Mouse (Mus musculus): ENCODE measurements around the gene Pdzk1.

The Pdzk1 gene

DNA sequence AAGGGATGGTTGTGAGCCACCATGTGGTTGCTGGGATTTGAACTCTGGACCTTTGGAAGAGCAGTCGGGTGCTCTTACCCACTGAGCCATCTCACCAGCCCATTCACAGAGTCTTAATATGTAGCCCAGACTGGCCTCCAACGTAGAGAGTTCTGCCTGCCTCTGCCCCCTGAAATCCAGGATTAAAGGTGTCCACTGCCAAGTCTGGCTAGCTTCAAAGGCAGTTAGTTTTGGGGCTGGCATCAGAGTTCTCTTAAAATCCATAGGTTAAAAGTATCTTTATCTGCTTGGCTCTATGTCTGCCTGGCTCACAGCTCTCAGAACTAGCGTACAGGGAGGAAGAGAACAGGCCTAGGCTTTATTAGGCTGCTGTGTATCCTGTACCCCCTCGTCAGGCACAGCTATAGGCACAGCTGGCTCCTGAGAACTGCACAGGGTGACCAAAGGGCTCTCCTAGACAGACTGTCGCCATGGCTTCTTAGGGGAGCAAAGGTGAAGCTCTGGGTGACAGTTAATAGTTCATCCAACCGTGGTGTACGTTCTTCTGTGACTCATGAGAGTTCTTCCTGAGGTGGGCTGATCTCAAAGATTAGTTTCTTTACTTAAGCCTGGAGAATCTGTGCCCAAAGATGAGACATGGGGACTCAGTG lies 10.0 kb downstream of the Pdzk1 start:
- no peak for DNase-seq

DNA sequence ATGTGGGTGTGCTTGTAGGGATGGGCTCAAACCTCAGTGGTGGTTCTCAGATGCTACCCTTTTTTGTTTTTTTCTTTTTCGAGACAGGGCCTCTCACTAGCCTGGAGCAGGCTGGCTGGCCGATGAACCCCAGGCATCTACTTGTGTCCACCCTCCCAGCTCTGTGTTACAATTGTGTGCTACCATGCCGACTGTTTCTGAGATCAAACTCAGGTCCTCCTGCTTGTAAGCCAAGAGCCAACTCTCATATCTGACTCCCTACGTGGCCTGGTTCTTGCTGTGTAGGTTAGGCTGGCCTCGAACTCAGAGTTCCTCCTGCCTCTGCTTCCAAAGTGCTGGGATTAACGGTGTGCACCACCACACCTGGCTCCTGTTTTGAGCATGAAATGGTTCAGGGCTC lies 16.1 kb downstream of the Pdzk1 start:
- no peak for DNase-seq

DNA sequence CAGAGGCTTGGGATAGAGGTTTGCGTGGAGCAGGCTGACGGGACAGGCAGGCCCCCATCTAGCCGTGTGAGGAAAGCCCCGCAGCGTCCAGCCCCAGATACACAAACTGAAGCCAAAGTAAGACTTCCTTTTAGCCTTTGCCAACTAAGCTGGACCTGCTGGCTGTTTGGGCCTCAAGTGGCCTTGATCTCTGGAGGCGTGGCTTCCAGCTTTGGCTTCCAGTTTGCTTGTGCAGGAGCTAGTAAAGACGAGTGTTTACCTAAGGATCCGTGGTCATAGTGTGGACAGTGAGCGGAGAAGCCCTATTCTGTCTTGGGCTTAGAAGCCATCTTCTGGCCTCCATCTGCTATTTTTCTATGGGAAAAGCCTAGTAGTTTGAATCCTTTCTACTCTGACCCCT lies 16.7 kb downstream of the Pdzk1 start:
- no peak for DNase-seq

DNA sequence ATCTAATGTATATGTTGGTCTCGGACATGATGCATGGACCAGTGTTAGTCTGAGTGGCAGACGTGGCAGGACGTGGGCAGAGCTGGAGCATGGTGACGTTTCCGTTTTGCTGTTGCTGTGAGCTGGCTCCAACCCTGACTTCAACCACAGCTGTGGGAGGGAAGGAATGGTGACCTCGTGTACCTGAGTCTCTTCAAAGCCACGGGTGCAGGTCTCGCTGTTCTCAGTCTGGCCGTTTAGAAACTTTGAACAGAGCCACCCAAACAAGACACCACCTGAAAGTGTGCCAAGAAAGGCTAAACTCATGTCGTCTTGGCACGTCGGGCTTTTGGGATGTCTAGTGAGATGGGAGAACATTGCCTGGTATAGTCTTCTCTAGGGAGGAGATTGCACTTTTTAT lies 17.9 kb downstream of the Pdzk1 start:
- DNase-seq: no peak

DNA sequence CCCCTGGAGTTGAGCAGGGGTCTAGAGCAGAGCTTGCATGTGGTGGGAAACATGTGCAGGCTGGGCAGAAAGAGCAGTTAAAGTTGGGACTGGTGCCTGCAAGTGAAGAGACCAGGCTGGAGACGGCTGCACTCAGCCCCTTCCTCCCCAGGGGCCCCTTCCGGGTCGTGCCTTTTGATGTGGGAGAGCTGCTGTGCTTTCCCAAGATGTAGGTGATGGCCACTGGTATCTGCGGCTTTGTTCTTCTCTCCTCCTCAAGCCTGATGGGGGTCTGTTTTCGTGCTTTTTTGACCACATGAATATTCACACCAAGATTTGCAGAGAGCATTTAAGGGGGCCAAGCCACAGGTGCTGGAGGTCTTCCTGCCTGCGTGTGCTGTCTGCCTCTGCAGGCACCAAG lies 18.6 kb downstream of the Pdzk1 start:
- DNase-seq: no peak

DNA sequence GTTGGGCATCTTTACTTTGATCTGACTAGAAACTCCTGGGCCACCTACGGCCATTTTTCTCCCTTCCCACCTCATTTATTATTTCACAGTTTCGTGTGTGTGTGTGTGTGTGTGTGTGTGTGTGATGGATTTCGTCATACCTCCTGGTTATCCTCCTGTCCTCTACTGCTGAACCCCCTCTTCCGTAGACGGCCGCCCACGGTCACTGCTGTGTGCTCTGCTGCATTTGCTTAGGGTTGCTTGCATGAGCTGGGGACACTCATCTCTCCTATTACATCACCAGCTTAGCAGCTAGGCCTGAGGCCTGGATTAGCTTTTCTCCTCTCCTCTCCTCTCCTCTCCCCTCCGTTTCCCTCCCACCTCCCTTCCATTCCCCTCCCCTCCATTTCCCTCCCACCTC lies 19.4 kb downstream of the Pdzk1 start:
- DNase-seq: no peak

DNA sequence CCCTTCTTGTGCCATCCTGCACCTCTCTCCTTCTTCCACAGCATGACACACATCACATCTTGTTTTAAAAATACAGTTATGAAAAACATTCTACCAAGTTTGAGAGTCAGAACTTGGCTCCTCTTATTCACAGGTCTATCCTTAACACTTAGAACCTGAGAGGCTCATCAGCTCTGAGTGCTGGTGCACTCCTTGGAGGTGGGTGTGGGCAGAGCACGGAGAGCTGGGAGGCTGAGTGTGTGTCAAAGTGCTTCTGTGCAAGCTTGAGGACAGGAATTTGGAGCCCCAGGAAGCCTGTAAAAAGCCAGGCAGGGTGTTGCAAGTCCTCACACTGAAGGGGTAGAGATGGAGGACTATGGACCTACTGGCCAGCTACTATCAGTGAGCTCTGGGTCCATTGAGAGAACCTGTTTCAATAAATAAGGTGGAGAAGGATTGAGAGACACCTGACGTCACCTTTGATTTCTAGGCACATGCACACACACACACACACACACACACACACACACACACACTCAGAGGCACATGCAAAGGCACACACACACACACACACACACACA lies 20.2 kb downstream of the Pdzk1 start:
- no peak for DNase-seq

DNA sequence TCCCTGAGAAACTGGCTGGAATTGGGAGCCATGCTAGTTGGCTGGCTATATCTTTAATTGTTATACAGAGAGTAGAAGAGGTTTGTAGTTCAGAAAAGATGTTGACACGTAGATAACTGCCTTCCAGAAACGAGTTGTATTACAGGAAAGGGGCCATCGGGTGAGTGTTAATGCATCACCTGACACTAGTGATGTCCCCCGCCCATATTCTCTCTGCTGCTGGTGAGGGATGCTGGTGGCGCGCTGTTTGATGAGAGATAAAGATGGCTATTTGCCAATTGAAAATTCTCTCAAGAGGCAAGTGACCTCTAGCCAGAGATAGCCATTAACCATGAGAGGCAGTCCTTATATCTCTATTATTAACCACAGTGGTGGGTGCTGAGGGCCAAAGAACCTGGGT lies 23.5 kb downstream of the Pdzk1 start:
- DNase-seq: no peak

DNA sequence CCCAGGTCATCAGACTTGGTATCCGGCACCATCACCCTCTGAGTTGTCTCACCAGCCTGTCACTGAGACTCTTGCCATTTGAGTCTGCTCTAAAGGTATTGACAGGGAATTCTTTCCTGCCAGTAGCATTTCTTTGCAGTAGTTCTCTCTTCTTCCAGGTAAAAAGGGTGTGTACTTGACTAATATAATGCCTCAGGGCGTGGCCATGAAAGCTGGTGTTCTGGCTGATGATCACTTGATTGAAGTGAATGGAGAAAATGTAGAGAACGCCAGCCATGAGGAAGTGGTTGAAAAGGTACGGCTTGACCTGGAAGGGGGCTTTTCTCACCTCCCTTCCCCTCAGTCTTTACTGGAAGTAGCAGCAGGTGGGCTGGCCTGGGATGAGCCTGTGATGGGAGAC lies 25.3 kb downstream of the Pdzk1 start:
- DNase-seq: no peak

DNA sequence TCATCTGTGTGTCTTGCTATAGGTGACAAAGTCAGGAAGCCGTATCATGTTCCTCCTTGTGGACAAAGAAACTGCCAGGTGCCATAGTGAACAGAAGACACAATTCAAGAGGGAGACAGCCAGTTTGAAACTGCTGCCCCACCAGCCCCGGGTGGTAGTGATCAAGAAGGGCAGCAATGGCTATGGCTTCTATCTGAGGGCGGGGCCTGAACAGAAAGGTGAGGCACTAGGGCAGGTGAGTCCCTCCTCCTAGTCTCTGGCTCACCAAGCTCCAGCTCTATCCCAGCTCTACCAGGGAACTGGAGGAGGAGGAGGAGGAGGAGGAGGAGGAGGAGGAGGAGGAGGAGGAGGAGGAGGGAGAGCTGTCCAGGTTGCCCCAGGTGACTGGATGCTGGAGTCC lies 26.7 kb downstream of the Pdzk1 start:
- DNase-seq: no peak

DNA sequence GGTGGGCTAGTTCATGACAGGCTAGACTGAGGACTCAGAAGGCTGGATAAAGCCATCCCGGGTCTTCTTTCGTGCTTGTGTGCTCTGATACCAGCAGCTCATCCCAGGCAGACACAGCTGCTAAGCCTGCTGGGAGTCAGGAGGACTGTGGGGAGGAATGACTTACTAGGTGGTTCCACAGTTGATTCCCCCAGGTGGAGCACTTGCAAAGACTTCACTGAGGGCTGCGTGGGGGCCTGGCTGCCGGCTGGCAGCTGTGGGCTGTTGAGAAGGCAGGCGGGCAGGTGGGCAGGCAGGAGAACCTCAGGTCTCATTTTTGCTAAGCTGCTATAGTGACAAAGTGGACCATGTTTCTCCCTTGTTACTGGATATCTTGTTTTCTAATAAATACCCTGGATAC lies 31.4 kb downstream of the Pdzk1 start:
- DNase-seq: no peak

DNA sequence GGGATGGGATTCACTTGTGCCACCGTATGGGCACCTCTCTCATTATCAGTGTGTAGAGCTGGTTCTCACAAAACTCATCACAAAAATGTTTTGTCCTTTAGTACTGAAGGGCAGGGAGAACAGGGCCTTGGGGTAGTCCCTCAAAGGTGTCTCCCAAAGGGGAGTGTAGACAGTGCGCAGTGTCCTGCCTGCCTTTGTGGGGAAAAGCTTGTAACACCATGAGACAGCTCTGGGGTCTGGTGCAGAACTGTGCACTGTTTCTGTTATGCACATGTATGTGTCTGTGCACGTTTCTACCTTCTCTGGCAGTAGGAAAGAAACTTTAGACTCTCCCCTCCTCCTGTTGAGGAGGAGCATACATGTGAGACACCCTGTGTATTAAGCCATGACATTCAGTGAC lies 38.8 kb downstream of the Pdzk1 start:
- no peak for DNase-seq

DNA sequence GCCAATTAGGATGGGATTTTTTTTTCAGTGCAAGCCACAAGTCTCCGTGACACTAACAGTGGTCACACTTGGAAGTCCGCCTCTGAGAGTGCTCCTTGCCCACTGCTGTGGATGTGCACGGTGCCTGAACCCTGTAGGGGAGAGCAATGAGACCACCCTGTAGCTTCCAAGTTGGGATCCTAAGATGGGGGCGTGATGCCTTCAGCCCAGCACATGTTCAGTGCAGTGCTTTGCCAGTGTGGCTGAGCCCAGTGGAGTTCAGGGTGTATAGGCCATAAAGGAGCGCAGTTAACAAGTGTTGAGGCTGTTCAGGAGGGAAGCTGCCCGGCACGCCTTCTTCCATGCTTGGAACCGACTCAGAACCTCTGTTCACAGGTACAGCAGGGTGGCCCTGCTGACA lies 39.5 kb downstream of the Pdzk1 start:
- DNase-seq: no peak

DNA sequence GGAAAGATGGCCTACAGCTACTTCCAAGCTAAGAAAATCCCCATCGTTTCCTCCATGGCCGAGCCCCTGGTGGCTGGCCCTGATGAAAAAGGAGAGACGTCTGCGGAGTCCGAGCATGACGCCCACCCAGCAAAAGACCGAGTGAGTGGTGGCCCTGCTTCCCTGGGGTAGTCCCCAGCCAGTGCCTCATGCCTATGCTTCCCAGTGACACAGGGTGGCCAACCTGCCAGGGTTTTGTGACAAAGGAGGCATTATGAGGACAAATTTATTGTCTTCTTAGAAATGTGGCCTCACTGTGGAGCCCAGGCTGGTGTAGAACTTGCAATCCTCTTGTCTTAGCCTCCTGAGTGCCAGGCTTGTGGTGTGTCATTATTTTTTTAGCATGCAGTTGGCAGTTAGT lies 40.0 kb downstream of the Pdzk1 start:
- DNase-seq: no peak

DNA sequence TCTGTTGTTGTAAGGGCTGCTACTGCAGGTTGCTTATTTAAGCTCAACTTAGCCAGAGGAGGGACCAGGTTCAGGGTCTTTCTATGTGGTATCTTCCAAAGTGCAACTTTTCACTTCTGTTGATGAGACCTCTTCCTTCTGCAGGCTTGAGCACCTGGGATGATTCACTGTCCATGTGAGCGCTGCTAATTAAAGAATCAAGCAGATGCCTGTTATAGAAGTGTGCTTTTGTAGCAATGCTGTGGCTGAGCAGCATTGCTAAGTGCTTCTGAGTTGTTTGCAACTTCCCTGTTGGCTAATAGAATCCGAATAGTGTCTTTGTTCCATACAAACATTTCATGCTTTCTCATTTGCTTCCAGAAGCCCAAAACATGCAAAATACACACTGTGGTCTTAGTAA lies 41.2 kb downstream of the Pdzk1 start:
- DNase-seq: no peak

DNA sequence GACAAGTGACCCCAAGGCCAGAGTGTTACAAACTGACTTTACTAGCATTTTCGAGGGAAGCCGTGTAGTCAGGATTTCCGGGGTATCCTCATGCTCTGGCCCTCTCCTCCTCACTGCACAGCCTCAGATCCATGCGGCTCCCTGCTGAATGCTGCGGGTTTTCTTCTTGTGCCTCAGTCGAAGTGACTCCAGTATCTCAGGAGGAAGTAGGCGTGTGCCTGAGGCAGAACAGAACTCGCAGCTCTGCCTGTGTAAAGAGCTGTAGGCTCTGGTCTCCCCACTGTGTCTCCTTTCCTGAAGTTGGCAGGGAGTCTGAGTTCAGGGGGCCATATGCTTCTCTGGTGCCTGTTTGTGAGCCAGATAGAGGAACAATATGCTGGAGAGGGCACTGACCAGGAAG lies 42.0 kb downstream of the Pdzk1 start:
- no peak for DNase-seq

DNA sequence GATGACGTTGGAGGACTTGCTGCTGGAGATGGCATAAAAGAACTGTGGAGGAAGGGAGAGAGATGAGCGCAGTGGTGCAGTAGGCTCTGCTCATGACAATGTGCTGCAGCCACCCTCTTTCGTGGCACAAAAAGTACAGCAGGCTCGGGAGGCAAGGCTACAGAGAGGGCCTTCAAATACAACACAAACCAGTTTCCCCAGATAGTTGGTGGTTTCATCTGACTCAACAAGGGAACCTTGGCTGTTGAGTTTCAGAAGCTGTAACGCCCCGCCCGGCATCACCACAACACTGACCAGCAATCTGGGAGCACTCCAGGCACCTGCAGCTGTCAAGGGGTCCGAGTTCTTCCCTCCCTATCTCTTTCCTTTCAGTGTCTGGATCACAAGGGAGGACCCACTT lies 43.4 kb downstream of the Pdzk1 start:
- DNase-seq: no peak

DNA sequence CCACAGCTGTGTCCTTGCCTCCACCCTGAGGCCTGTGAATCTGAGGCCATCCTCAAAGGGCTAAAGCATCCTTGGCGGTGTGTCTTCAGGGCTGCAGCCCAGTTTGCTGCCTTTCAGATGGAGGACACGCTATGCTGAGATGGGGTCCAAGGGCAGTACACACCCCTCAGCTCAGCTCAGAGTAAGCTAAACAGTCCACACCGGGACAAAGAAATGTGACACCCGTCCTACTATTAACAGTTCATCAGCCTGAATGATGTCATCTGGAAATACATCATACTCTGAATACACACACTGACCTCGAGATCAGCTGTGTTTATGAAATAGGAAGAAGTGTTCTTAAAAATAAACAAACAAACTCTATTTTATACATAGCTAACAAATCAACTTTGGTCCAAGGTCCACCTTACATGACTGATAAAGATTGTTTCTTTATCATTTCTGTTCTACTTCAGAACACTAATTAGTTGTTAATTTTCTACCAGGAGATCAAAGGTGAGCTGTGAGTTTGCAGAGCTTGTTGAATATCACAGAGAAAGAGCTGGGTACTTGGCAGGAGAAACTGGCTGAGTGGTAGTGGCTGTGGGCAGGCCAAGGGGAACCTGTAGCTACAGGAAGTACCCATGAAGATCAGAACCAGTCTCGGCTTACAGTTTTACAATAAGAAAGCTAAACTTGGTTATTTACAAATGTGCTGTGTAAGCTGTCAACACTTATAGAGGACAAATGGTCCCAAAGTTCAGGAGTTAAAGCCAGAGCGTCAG lies 45.9 kb downstream of the Pdzk1 start:
- no peak for DNase-seq

DNA sequence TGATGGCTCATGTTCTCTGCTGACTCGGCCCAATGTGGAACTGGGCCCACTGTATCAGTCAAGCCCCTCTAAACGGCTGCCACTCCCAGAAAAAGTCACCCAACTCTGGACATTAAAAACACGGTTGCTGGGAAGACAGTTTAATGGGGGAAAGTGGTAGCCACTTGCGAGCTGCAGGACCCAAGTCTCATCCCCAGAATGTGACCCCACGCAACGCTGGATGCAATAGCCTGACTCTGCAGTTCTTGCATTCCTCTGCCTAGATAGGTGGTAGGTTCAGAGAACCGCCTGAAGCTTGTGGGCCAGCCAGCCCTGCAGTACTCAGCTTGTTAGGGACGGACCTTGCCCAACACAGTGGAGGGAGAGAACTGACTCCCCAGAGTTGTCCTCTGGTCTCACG lies 50.5 kb downstream of the Pdzk1 start:
- DNase-seq: no peak

DNA sequence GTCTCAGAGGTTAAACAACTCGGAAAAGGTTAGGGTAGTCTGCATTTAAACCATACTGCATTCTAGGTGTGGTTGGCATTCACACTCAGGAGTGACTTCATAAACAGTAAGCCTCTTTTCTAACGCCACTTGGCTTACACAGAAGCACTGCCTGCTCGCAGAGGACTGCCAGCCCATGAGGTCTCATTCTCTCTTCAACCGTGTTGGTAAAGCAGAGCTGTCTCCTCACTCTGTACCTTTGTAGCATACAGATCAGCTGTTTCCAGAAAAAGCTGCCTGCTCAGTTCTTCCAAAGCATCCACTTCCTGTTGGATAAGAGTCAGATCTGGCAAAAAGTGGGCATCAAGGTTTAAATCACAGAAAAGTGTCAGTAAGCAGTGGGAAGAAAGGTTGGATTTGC lies 51.3 kb downstream of the Pdzk1 start:
- no peak for DNase-seq

DNA sequence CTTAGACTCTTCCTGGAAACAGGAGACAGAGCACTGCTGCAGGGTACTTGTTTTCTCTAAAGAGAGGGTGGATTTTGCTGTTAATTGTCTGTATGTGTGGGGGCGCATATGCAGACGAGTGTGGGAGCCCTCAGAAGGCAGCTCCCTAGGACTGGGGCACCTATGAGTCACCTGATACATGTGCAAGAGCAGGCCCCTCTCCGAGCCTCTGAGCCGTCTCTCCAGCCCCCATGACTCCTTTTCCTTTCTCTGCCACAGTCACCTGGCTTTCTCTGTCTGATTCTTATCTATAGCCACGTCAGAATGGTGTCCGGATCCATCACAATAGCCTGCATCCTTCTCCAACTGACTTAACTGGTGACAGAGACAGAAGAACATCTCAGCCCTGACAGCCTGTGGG lies 52.5 kb downstream of the Pdzk1 start:
- no peak for DNase-seq

DNA sequence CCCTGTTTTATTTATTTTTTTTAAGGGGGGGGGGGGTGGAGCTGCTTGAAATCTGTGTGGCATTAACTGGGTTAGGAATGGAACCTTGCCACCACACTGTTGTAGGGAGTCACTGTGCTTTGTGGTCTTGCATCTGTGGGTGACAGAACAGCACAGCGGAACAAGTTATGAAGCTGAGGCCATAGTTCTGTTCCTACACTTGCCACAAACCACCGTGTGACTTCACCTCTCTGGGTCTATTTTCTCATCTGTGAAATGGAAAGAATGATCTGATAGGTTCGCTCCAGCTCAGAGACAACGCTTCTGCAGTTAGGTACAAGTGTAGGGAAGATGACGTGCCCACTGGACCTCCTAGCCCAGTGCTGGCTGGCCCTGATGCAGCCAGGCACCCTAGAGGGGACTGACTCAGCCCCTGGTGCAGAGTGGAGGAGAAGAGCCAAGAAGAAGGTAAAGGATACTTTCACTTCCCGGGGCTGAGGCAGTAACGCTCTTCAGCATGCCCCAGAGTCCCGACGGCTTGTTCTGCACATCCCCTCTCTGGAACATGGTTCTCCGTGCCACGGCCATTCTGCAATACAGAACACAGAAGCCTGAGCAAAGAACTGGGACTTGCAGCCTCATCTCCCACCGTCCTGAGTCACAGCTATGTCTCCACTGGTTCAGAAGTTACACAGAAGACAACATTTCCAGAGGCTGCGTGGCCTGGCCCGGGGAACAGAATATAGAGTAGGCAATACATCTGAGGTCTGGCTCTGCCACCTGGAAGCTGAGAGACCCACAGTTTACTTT lies 53.2 kb downstream of the Pdzk1 start:
- no peak for DNase-seq

DNA sequence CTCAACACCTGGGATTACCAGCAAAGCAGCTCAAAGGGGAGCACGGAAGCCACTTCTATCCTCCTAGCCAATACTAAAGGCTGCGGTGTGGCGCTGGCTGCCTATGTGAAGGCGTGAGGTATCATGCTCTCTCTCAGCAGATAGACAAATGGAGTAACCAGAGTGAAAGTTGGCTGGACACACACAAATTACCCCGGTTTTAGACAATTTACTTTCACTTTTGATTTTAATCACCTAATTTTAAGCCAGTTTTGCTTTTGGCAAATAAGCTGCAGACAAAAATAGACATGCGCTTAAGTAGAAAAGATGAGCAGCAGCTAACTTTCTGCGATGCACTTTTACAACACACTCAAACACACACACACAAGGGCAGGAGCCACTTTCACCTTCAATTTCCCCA lies 54.6 kb downstream of the Pdzk1 start:
- DNase-seq: no peak

Data from cerebellum, postnatal 36 days (tissue).